Mouse (Mus musculus) myocyte (in vitro differentiated cells): ENCODE measurements around the gene Tacr2. TPM values are rescaled to one million over a fixed set of nuclear protein-coding genes. Genes with fewer than 3 reads are reported as not detected.

Source experiments
- H3K27me3 ChIP-seq: one replicate; pipeline ENCODE4 v1.6.1; 2011; ENCODE audit not compliant: control insufficient read depth, insufficient read depth, insufficient read length
- H3K36me3 ChIP-seq: one replicate; pipeline ENCODE4 v1.6.1; 2011; ENCODE audit not compliant: control insufficient read depth, insufficient read depth
- H3K4me2 ChIP-seq: one replicate; pipeline ENCODE4 v1.6.1; 2011; ENCODE audit warnings: low read depth, control low read depth
- H3K4me3 ChIP-seq: one replicate; pipeline ENCODE4 v1.5.1; 2011; ENCODE audit warnings: mild to moderate bottlenecking, control low read depth, moderate library complexity
- H3K79me2 ChIP-seq: one replicate; pipeline ENCODE4 v1.6.1; 2011; ENCODE audit not compliant: control insufficient read depth, insufficient read depth
- H3ac ChIP-seq: one replicate; pipeline ENCODE4 v1.6.1; 2011; ENCODE audit not compliant: control insufficient read depth, insufficient read length
- CEBPB ChIP-seq: IDR thresholded peaks from 2 replicates; pipeline ENCODE4 v1.6.1; 2011; ENCODE audit warnings: mild to moderate bottlenecking, moderate library complexity; ENCODE audit not compliant: poor library complexity, insufficient read depth, severe bottlenecking
- E2F4 ChIP-seq: IDR thresholded peaks from one replicate; pipeline ENCODE4 v1.6.1; 2011; ENCODE audit warnings: mild to moderate bottlenecking, control low read depth, moderate library complexity; ENCODE audit not compliant: insufficient read depth
- MAX ChIP-seq: IDR thresholded peaks from one replicate; pipeline ENCODE4 v1.6.1; 2011; ENCODE audit warnings: low read depth, mild to moderate bottlenecking, control low read depth
- MYOD1 ChIP-seq, 3 experiments: IDR thresholded peaks; one replicate each; pipeline ENCODE4 v1.6.1; 2011; ENCODE audit warnings: control low read depth in 2 of 3, low read depth in 2 of 3, mild to moderate bottlenecking in 2 of 3, moderate library complexity in 1 of 3; ENCODE audit not compliant: insufficient read length in 2 of 3, control insufficient read depth in 1 of 3
- MYOG ChIP-seq, 3 experiments: IDR thresholded peaks; one replicate each; pipeline ENCODE4 v1.6.1; 2011; ENCODE audit warnings: control low read depth in 2 of 3, low read depth in 2 of 3, mild to moderate bottlenecking in 2 of 3; ENCODE audit not compliant: insufficient read length in 2 of 3, control insufficient read depth in 1 of 3, insufficient read depth in 1 of 3
- POLR2A ChIP-seq: IDR thresholded peaks from one replicate; pipeline ENCODE4 v1.6.1; 2011; ENCODE audit warnings: low read depth, mild to moderate bottlenecking, control low read depth, moderate library complexity; ENCODE audit not compliant: insufficient read length
- POLR2AphosphoS2 ChIP-seq: IDR thresholded peaks from one replicate; pipeline ENCODE4 v1.6.1; 2011; ENCODE audit warnings: low read depth, control low read depth; ENCODE audit not compliant: insufficient read length
- REST ChIP-seq: IDR thresholded peaks from one replicate; pipeline ENCODE4 v1.6.1; 2011; ENCODE audit warnings: mild to moderate bottlenecking, control low read depth, moderate library complexity; ENCODE audit not compliant: insufficient read depth, insufficient read length
- SRF ChIP-seq: IDR thresholded peaks from one replicate; pipeline ENCODE4 v1.6.1; 2011; ENCODE audit warnings: low read depth; ENCODE audit not compliant: control insufficient read depth, insufficient read length
- TCF12 ChIP-seq: IDR thresholded peaks from one replicate; pipeline ENCODE4 v1.6.1; 2011; ENCODE audit warnings: mild to moderate bottlenecking, control low read depth; ENCODE audit not compliant: poor library complexity, insufficient read depth, severe bottlenecking
- TCF3 ChIP-seq: IDR thresholded peaks from one replicate; pipeline ENCODE4 v1.6.1; 2011; ENCODE audit warnings: low read depth, control low read depth; ENCODE audit not compliant: insufficient read length
- USF1 ChIP-seq: IDR thresholded peaks from one replicate; pipeline ENCODE4 v1.6.1; 2011; ENCODE audit warnings: low read depth, mild to moderate bottlenecking, control low read depth, moderate library complexity
- polyA plus RNA-seq: library from polyadenylated mRNA; unstranded; fragments of >200 nt; fragmentation: generic; extraction: Trizol; gene quantifications from one replicate; pipeline ENCODE4 v1.2.1, GENCODE M21; 2012; ENCODE audit warnings: missing spikeins

The Tacr2 gene
- polyA plus RNA-seq, 1 experiment: 0.05 TPM

DNA sequence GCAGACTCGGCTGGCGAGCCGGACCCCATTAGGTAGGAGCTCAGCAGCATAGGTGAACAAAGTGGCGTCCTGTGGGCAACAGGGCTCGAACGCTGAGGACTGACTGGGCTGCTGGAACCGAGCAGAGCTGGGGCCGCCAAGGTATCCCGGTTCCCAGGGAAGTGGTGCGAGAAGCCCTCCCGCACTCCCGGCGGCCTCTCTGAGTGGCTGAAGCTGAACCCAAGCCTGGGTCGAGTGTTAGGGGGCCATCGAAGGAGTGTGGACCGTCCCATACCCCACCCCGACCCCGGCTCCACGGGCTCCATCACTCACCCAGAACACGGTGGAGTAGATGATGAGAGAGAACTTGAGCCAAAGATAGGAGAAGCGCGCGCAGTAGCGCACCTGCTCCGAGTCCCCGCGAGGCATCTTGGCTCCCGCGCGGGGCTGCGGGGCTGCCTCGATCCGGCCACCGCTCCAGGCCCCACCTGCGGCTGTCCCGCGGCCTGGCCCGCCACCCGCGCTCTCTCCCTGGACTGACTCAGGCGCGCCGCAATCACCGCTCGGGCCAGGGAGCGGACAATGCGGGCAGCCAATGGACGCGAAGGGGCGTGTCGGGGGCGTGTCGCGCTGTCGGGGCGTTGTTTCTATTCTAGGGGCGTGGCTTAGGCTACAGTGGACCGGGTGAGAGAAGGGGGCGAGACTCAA lies 21.4 kb upstream of the Tacr2 start, which contains the start of gene Tspan15:
TSS of gene Tspan15 (minus strand) at position 544 of the 687 bp plus-strand sequence.
- H3K36me3 ChIP-seq: no peaks in the 10 kb centered on the region
- H3K79me2 ChIP-seq: peaks cover 3% of the 10 kb centered on the region
- H3ac ChIP-seq: no peak within 1 kb of the TSS
- no peaks in the 10 kb centered on the region for H3K27me3 ChIP-seq
- H3K4me3 ChIP-seq: peak within 1 kb of the TSS; percentile 42
- TF ChIP-seq CEBPB: no peak
- TF ChIP-seq MAX: no peak
- peak; percentile 81 for TF ChIP-seq POLR2AphosphoS2
- TF ChIP-seq E2F4: no peak
- peak in 1 of 3 experiments; percentile 3 for TF ChIP-seq MYOD1 (IDR thresholded peaks at IDR 0.05; ENCODE audit: control insufficient read depth in 1 of 3, insufficient read length in 2 of 3, low read depth in 2 of 3)
- peak in 1 of 3 experiments; percentile 63 for TF ChIP-seq MYOG (IDR thresholded peaks at IDR 0.05; ENCODE audit: control insufficient read depth in 1 of 3, insufficient read depth in 1 of 3, insufficient read length in 2 of 3, low read depth in 2 of 3)
- TF ChIP-seq POLR2A: peak; percentile 91
- peak within 1 kb of the TSS; percentile 92 for H3K4me2 ChIP-seq

DNA sequence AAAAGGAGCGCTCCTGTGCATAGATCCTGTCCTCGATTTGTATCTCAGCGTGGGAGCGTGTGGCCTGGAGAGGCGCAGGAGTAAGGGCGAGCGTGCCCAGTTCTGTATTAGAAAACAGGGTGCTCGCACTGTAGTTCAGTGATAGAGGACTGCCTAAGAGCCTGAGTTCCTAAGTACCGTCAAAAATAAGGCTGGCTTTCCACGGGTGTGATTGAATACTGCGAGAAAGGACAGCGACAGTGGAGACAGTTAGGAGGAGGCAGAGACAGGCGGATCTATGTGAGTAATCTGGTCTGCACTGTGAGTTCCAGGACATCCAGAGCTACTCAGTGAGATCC lies 20.9 kb upstream of the Tacr2 start:
- H3ac ChIP-seq: no peak overlapping the region
- peak overlapping the region; percentile 42 for H3K4me3 ChIP-seq
- no peaks in the 10 kb centered on the region for H3K27me3 ChIP-seq
- TF ChIP-seq CEBPB (no peak), USF1 (no peak), SRF (no peak), E2F4 (no peak), MYOG (IDR thresholded peaks at IDR 0.05; ENCODE audit: control insufficient read depth in 1 of 3, insufficient read depth in 1 of 3, insufficient read length in 2 of 3, low read depth in 2 of 3) (no peak), MAX (no peak), TCF3 (no peak), POLR2A (no peak), REST (no peak), POLR2AphosphoS2 (no peak), TCF12 (no peak), MYOD1 (IDR thresholded peaks at IDR 0.05; ENCODE audit: control insufficient read depth in 1 of 3, insufficient read length in 2 of 3, low read depth in 2 of 3) (no peak)
- no peaks in the 10 kb centered on the region for H3K36me3 ChIP-seq
- H3K79me2 ChIP-seq: peaks cover 3% of the 10 kb centered on the region
- H3K4me2 ChIP-seq: peak overlapping the region; percentile 92

DNA sequence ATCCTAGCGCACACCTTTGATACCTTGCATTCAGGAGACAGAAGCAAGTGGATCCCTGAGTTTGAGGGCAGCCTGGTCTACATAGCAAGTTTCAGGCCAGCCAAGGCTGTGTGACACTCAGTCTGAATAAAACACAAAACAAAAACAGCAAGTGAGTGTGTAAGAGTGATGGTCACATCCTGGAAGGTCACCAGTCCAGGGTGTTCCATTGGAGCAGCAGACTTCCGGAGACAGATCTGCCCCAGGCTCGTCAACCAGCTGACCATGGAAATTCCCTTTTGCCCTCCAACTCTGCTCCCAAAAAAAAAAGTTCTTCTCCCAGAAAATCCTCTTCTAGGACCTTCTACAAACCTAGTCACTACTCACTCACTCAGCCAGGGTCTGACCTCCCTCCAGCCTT lies 20.4 kb upstream of the Tacr2 start:
- Histone ChIP-seq H3K4me2 (peak overlapping the region; percentile 92), H3K27me3 (no peaks in the 10 kb centered on the region), H3K4me3 (no peak overlapping the region), H3ac (no peak overlapping the region), H3K36me3 (no peaks in the 10 kb centered on the region), H3K79me2 (peaks cover 3% of the 10 kb centered on the region)
- TF ChIP-seq SRF (no peak), MYOD1 (IDR thresholded peaks at IDR 0.05; ENCODE audit: control insufficient read depth in 1 of 3, insufficient read length in 2 of 3, low read depth in 2 of 3) (no peak), USF1 (no peak), TCF3 (no peak), CEBPB (no peak), E2F4 (no peak), MAX (no peak), MYOG (IDR thresholded peaks at IDR 0.05; ENCODE audit: control insufficient read depth in 1 of 3, insufficient read depth in 1 of 3, insufficient read length in 2 of 3, low read depth in 2 of 3) (no peak), POLR2AphosphoS2 (no peak), TCF12 (no peak), REST (no peak), POLR2A (no peak)

DNA sequence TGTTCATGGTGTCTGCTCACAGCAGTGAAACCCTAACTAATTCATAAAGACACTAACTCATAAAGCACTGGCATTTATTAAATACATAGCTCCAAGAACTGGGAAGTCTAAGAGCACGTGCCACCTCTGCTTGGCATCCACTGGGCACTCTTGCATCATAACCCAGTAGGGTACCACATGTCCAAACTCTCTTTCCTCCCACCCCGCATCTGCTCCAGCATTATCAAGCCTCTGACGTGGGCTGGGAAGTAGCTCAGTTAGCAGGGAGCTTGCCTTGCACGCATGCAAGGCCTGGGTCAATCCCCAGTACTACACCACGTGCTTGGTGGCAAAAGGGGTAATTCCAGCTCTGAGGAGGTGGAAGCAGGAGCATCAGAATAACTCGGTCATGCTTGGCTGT lies 16.1 kb upstream of the Tacr2 start:
- H3K4me2 ChIP-seq: no peak overlapping the region
- no peak overlapping the region for H3K4me3 ChIP-seq
- H3ac ChIP-seq: no peak overlapping the region
- no peaks in the 10 kb centered on the region for H3K79me2 ChIP-seq
- H3K27me3 ChIP-seq: no peaks in the 10 kb centered on the region
- no peaks in the 10 kb centered on the region for H3K36me3 ChIP-seq
- TF ChIP-seq USF1: no peak
- no peak for TF ChIP-seq SRF
- TF ChIP-seq MYOG (IDR thresholded peaks at IDR 0.05; ENCODE audit: control insufficient read depth in 1 of 3, insufficient read depth in 1 of 3, insufficient read length in 2 of 3, low read depth in 2 of 3): no peak
- TF ChIP-seq MYOD1 (IDR thresholded peaks at IDR 0.05; ENCODE audit: control insufficient read depth in 1 of 3, insufficient read length in 2 of 3, low read depth in 2 of 3): no peak

DNA sequence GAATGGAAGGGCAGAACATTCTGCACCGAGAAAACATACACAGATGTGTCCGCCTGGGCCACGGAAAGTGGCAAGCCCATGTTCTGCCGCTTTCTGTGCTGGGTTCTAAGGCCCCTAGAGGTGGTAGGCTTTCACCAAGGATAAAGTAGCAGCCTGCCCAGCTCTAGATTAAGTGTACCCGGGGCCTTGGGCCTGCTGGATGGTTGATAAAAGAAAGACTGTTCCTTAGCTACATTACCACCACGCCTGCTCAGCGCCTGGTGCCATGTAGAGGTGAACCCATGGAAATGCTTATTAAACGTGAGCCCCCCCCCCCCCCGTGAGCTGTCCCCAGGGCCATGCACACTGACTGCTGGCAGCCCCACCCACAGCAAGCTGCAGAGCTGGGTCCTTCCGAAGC lies 15.0 kb upstream of the Tacr2 start:
- no peak for TF ChIP-seq SRF
- TF ChIP-seq E2F4: no peak
- no peak for TF ChIP-seq MYOD1 (IDR thresholded peaks at IDR 0.05; ENCODE audit: control insufficient read depth in 1 of 3, insufficient read length in 2 of 3, low read depth in 2 of 3)
- no peak for TF ChIP-seq TCF3
- TF ChIP-seq REST: no peak

More for the DNA sequence above, 15.0 kb upstream of the Tacr2 start:
- Histone ChIP-seq H3K79me2 (no peaks in the 10 kb centered on the region), H3K4me2 (no peak overlapping the region), H3K27me3 (no peaks in the 10 kb centered on the region), H3K4me3 (no peak overlapping the region), H3K36me3 (no peaks in the 10 kb centered on the region), H3ac (no peak overlapping the region)
